In genomic region chr1:120449662-120450061, GRCm38 (mm10) we compare ENCODE assay signal across 29 mouse cellular contexts. TPM values are rescaled to one million over a fixed set of nuclear protein-coding genes. Genes with fewer than 3 reads are reported as not detected.
DNase-seq lines count a peak whose midpoint lies in the region; ATAC-seq lines count a peak whose summit lies in the region.
"Had no signal": no experiment of that assay in that cellular context is flagged by ENCODE, and none has a peak within 500 bp of the region (broad histone marks: within the 10 kb centered on the region; RNA-seq: fewer than 3 reads in every experiment).

No protein-coding gene starts in this region.

- no peaks in the 10 kb centered on the region for H3K27me3 ChIP-seq in midbrain, embryonic 14.5 days (ENCODE audit: control insufficient read depth, insufficient read depth, low read length)
- H3K27me3 ChIP-seq: embryonic facial prominence, embryonic 15.5 days; hindbrain, embryonic 12.5 days; liver, embryonic 15.5 days; midbrain, embryonic 12.5 days; neural tube, embryonic 12.5 days; stomach, embryonic 15.5 days had no signal

- peak; percentile 7 for DNase-seq in left cerebral cortex, adult 11 months (ENCODE audit: low spot score)
- DNase-seq in left cerebral cortex, adult 9 months (ENCODE audit: low spot score in 2 of 2), result no peak
- peak; percentile 6 for DNase-seq in right cerebral cortex, adult 18-20 months
- no peak for DNase-seq in right cerebral cortex, postnatal 36 days (ENCODE audit: low spot score in 2 of 2)
- no peak for DNase-seq in midbrain, embryonic 14.5 days
- DNase-seq in kidney, postnatal 25 days, result no peak
- DNase-seq: adrenal gland, postnatal 10 days; B cell, adult 2 months; cerebellum, adult 9-10 months; gastrocnemius, postnatal 10 days; heart, adult 18-20 months; heart, postnatal 14 days; kidney, adult 2 months; right cerebral cortex, postnatal 25 days; thymus, adult 18-20 months had no signal

- no peaks in the 10 kb centered on the region for H3K9me3 ChIP-seq in midbrain, embryonic 14.5 days (ENCODE audit: control insufficient read depth, low read length)
- H3K9me3 ChIP-seq: embryonic facial prominence, embryonic 15.5 days; hindbrain, embryonic 12.5 days; liver, embryonic 15.5 days; midbrain, embryonic 12.5 days; neural tube, embryonic 12.5 days; stomach, embryonic 15.5 days had no signal

- peak; percentile 96 for ATAC-seq in granulocyte monocyte progenitor cell, adult 5-6 weeks (replicated peaks; ENCODE audit: poor library complexity, severe bottlenecking)
- no peak for ATAC-seq in midbrain, embryonic 14.5 days (ENCODE audit: low FRiP score, low TSS enrichment)
- ATAC-seq: forebrain, embryonic 14.5 days had no signal

- H3K36me3 ChIP-seq in midbrain, embryonic 14.5 days (ENCODE audit: control insufficient read depth, insufficient read depth, low read length), result no peaks in the 10 kb centered on the region
- H3K36me3 ChIP-seq: embryonic facial prominence, embryonic 15.5 days; heart, embryonic 12.5 days; hindbrain, embryonic 12.5 days; liver, embryonic 15.5 days; midbrain, embryonic 12.5 days; neural tube, embryonic 12.5 days; stomach, embryonic 15.5 days had no signal

- no peak overlapping the region for H3K4me2 ChIP-seq in midbrain, embryonic 14.5 days (ENCODE audit: low read length)
- H3K4me2 ChIP-seq: embryonic facial prominence, embryonic 15.5 days; heart, embryonic 12.5 days; hindbrain, embryonic 12.5 days; liver, embryonic 15.5 days; midbrain, embryonic 12.5 days; neural tube, embryonic 12.5 days; stomach, embryonic 15.5 days had no signal

- H3K4me1 ChIP-seq in midbrain, embryonic 14.5 days (ENCODE audit: control insufficient read depth, insufficient read depth, low read length), result no peaks in the 10 kb centered on the region
- H3K4me1 ChIP-seq: embryonic facial prominence, embryonic 15.5 days; hindbrain, embryonic 12.5 days; liver, embryonic 15.5 days; midbrain, embryonic 12.5 days; neural tube, embryonic 12.5 days; stomach, embryonic 15.5 days had no signal

- H3K4me3 ChIP-seq in midbrain, embryonic 14.5 days (replicated peaks; ENCODE audit: low read depth, low read length), result no peak overlapping the region
- H3K4me3 ChIP-seq: embryonic facial prominence, embryonic 15.5 days; heart, embryonic 12.5 days; hindbrain, embryonic 12.5 days; liver, embryonic 15.5 days; midbrain, embryonic 12.5 days; neural tube, embryonic 12.5 days; stomach, embryonic 15.5 days had no signal

- no peak overlapping the region for H3K9ac ChIP-seq in midbrain, embryonic 14.5 days (replicated peaks; ENCODE audit: low read length)
- H3K9ac ChIP-seq: embryonic facial prominence, embryonic 15.5 days; heart, embryonic 12.5 days; hindbrain, embryonic 12.5 days; liver, embryonic 15.5 days; midbrain, embryonic 12.5 days; neural tube, embryonic 12.5 days; stomach, embryonic 15.5 days had no signal

- H3K27ac ChIP-seq in midbrain, embryonic 14.5 days (replicated peaks; ENCODE audit: low read depth, low read length), result no peak overlapping the region
- H3K27ac ChIP-seq: embryonic facial prominence, embryonic 15.5 days; hindbrain, embryonic 12.5 days; kidney, postnatal 0 days; liver, embryonic 15.5 days; macrophage; midbrain, embryonic 12.5 days; neural tube, embryonic 12.5 days; stomach, embryonic 15.5 days had no signal

- WGBS in midbrain, embryonic 14.5 days, result 71% methylated on average over 2 of the region's 2 CpGs

RNA-seq across cellular contexts. Expression of gene Marco, which starts 55.2 kb away (rescaled TPM):
- not detected in 2 replicates for total RNA-seq in granulocyte monocyte progenitor cell, adult 5-6 weeks (2014; fragmentation: Nextera tagmentation)
- not detected in 2 replicates for total RNA-seq in granulocyte monocyte progenitor cell, adult 5-6 weeks (2017)
- not detected in 2 replicates for polyA plus RNA-seq in midbrain, embryonic 14.5 days (2014; fragmentation: Nextera tagmentation; extraction: Ambion mirVana)
- total RNA-seq: layer of hippocampus, adult 18-20 months; left cerebral cortex, adult 18-20 months; left cerebral cortex, postnatal 36 days had no signal
- polyA plus RNA-seq: embryonic facial prominence, embryonic 15.5 days; forebrain, embryonic 14.5 days; heart, embryonic 12.5 days; hindbrain, embryonic 12.5 days; kidney, postnatal 0 days; midbrain, embryonic 12.5 days; neural tube, embryonic 12.5 days had no signal

Comparison
In these comparisons a context has a peak if more than half of its experiments do, and no peak if none do; other contexts are left out.
1. DNase-seq: peak in left cerebral cortex, adult 11 months (single experiment) and right cerebral cortex, adult 18-20 months (single experiment); none in left cerebral cortex, adult 9 months (0 of 2), right cerebral cortex, postnatal 36 days (0 of 2), midbrain, embryonic 14.5 days (single experiment) and kidney, postnatal 25 days (0 of 2).